Mouse (Mus musculus): ENCODE measurements around the gene Nlrp1b.

DNA sequence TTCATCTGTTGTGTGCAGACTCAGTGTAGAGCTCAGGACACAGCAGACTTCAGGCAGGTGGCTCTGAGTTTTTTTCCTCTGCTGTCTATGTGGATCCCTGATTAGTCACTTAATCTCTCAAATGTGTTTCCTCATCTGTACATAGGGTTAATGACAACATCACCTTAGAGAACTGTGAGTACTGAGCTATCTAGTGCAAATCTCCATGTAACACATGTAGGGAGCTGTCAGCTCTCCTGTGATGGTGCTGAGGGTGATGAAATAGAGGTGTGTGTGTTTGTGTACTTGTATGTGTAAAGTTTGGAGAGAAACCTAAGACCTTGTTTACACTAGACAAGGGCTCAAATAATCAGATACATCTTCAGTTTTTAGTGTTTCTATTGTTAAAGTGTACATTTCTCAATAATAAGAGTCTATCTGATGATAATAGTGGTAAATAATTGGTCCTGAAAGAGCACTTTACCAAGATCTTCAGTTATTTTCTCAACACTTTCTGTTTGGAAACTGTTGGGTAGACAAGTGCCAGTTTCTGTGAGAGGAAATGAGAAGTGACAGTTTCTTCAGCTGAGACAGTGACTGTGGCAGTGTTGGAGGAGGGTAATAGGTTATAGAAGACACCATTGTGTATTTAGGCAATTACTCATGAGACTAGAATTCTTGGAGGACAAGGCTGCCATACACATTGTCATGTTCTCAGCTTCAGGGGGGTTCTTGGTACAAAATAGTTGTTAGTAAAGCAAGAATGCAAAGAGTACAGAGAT, 124.1 kb downstream of the Nlrp1b start:
- no peak for TF ChIP-seq CTCF (IDR thresholded peaks at IDR 0.05; ENCODE audit: extremely low read depth, insufficient read length, insufficient replicate concordance, low read depth, low read length)
- TF ChIP-seq POLR2A (IDR thresholded peaks at IDR 0.05; ENCODE audit: low read depth, low read length): no peak

Measured in small intestine, adult 2 months (tissue).